Mouse (Mus musculus): ENCODE data around the gene Myd88.

DNA sequence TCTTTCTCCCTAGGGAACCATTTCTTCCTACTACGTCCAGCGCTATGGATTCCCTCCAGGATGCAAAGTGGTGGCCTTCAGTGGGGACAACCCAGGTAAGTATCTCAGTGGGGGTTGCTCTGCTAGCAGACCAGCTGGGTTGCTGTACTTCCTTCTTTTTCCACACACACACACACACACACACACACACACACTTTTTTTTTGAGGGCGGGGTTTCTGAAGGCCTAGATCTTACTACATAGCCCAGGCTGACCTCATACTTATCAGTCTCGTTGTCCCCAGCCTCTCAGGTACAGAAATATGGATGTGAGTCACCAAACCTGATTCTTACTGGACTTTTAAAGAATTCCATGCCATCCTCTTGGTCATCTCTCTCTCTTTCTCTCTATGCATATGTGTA lies 37.0 kb upstream of the Myd88 start:
- TF ChIP-seq POLR2A (IDR thresholded peaks at IDR 0.05; ENCODE audit: borderline replicate concordance, insufficient read depth, low read length) (no peak), CTCF (IDR thresholded peaks at IDR 0.05; ENCODE audit: borderline replicate concordance, insufficient read depth, low read depth, low read length) (no peak)
